13 mouse cellular contexts compared by ENCODE assay signal in genomic region chr9:49184786-49185185, GRCm38 (mm10).
DNase-seq lines count a peak whose midpoint lies in the region.
"Had no signal": no experiment of that assay in that cellular context is flagged by ENCODE, and none has a peak within 500 bp of the region (broad histone marks: within the 10 kb centered on the region; RNA-seq: fewer than 3 reads in every experiment).

No protein-coding gene starts in this region.

- DNase-seq in brain, adult 2 months (ENCODE audit: low read depth, low spot score): peak; percentile 88
- peak; percentile 75 for DNase-seq in cerebellum, adult 11-12 months
- peak; percentile 87 for DNase-seq in cerebellum, adult 9-10 months
- DNase-seq in cerebellum, postnatal 25 days: peak; percentile 64 to 76
- no peak for DNase-seq in c-Kit-positive CD71-positive TER-119-positive erythroid progenitor cells, embryonic 14.5 days (ENCODE audit: low spot score)
- DNase-seq in layer of hippocampus, postnatal 36 days: no peak
- no peak for DNase-seq in left cerebral cortex, postnatal 25 days (ENCODE audit: low spot score in 2 of 2)
- DNase-seq: adrenal gland, postnatal 25 days; gastrocnemius, postnatal 10 days; heart, adult 18-20 months; heart, postnatal 10 days; heart, postnatal 4 days; kidney, adult 18-20 months had no signal

- intact Hi-C loops in left cerebral cortex, postnatal 25 days (cut with DNase I): no loop called here

Comparison
In these comparisons a context has a peak if more than half of its experiments do, and no peak if none do; other contexts are left out.
1. DNase-seq: peak in brain, adult 2 months (single experiment), cerebellum, adult 11-12 months (single experiment), cerebellum, adult 9-10 months (single experiment) and cerebellum, postnatal 25 days (2 of 2); none in c-Kit-positive CD71-positive TER-119-positive erythroid progenitor cells, embryonic 14.5 days (single experiment), layer of hippocampus, postnatal 36 days (0 of 2) and left cerebral cortex, postnatal 25 days (0 of 2).